Mouse (Mus musculus) stomach, embryonic 14.5 days (tissue): ENCODE results near the gene Lmo1. TPM values are rescaled to one million over a fixed set of nuclear protein-coding genes. Genes with fewer than 3 reads are reported as not detected.
A peak's percentile ranks its signal among the peaks of the same experiment; 100 is the strongest.

Experiments
- ATAC-seq: fragments of 200-750 bp; cut with Nextera tagmentation; 2 replicates; pipeline ENCODE4 v1.8.0; 2017; ENCODE audit warnings: low read depth, moderate TSS enrichment; ENCODE audit not compliant: insufficient number of reproducible peaks, insufficient read depth, low FRiP score
- H3K27ac ChIP-seq: fragments of 300-500 bp; sonication (generic); 2 replicates; pipeline ENCODE4 v1.5.1; 2014; ENCODE audit warnings: mild to moderate bottlenecking, low read length, moderate library complexity, mixed read lengths
- H3K27me3 ChIP-seq: fragments of 300-500 bp; sonication (generic); 2 replicates; pipeline ENCODE4 v1.6.1; 2014; ENCODE audit warnings: low read length, control low read depth, mixed read lengths; ENCODE audit not compliant: control insufficient read depth, insufficient read depth
- H3K36me3 ChIP-seq: fragments of 300-500 bp; sonication (generic); 2 replicates; pipeline ENCODE4 v1.6.1; 2014; ENCODE audit warnings: mild to moderate bottlenecking, control low read depth, low read length, moderate library complexity, mixed read lengths; ENCODE audit not compliant: control insufficient read depth, insufficient read depth
- H3K4me1 ChIP-seq: fragments of 300-500 bp; sonication (generic); 2 replicates; pipeline ENCODE4 v1.6.1; 2014; ENCODE audit warnings: low read length, control low read depth, mixed read lengths; ENCODE audit not compliant: control insufficient read depth, insufficient read depth
- H3K4me2 ChIP-seq: fragments of 300-500 bp; sonication (generic); replicated peaks from 2 replicates; pipeline ENCODE4 v1.6.1; 2014; ENCODE audit warnings: low read depth, low read length, control low read depth
- H3K4me3 ChIP-seq: fragments of 300-500 bp; sonication (generic); 2 replicates; pipeline ENCODE4 v1.5.1; 2014; ENCODE audit warnings: low read depth, low read length, control low read depth
- H3K9ac ChIP-seq: fragments of 300-500 bp; sonication (generic); replicated peaks from 2 replicates; pipeline ENCODE4 v1.6.1; 2014; ENCODE audit warnings: low read depth, mild to moderate bottlenecking, control low read depth, low read length, moderate library complexity, mixed read lengths
- H3K9me3 ChIP-seq: fragments of 300-500 bp; sonication (generic); 2 replicates; pipeline ENCODE4 v1.6.1; 2016; ENCODE audit warnings: low read depth, low read length, control low read depth; ENCODE audit not compliant: control insufficient read depth
- WGBS: fragments of 180-500 bp; shearing (Covaris S2); extraction: QIAGEN DNeasy Blood & Tissue Kit; methylation state at CpG from one replicate; pipeline ENCODE4 v1.1.7; 2014; 5-methylcytosine and 5-hydroxymethylcytosine counted together
- polyA plus RNA-seq: library from polyadenylated mRNA; unstranded; fragments of >200 nt; fragmentation: Nextera tagmentation; extraction: Ambion mirVana; gene quantifications from 2 replicates; pipeline ENCODE4 v1.2.1, GENCODE M21; 2014

The Lmo1 gene
- polyA plus RNA-seq, 1 experiment from 2014 or later = 2.8 TPM

DNA sequence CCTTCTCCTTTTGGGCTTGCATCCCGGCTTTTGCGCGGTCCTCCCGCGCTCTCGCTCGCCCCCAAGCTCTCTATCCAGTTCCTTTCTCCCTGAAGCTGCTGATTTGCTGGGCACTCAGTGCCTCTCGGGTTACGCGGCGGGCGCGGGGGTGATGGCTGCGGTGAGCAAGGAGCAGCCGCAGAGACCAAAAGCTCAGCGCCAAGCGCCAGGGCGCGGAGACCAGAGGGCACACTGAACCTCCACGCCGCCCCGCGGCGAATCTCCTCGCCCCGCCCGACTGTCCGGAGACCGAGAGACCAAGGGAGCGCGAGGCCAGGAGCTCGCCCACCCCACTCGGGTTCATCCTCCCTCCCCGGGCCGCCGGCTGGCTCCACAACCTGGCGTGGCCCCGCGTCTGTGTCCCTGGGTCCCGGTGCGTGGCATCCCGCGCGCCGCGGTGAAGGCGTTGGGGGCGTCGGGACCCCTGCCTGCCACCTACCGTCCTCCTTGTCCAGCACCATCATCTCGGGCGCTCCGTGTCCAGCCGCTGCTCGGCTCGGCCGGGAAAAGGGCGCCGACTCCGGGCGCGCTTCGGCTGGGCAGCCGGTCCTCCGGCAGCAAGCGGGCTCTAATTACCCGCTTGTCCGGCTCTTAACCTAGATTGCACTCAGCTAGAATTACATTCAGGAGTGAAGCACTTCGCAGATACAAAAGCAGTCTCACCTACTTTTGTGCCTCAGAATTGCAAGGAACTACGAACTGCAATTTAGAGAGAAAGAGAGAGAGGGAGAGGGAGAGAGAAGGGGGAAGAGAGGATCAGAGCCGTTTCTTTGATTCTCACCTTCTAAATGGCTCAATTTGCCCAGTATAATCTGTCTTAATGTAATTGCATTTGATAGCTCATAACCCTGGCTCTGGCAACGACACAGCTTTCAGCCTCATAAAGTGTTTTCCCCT, 5.2 kb downstream of the Lmo1 start:
- Histone ChIP-seq H3K9ac (no peak overlapping the region; the same call in 1 of the 2 replicates), H3K36me3 (no peaks in the 10 kb centered on the region), H3K4me3 (peak overlapping the region; percentile 47), H3K4me2 (peak overlapping the region; percentile 99), H3K4me1 (peaks cover 4% of the 10 kb centered on the region; the same call in 1 of the 2 replicates), H3K9me3 (peaks cover 4% of the 10 kb centered on the region; the same call in 1 of the 2 replicates), H3K27me3 (peaks cover 18% of the 10 kb centered on the region; the same call in 1 of the 2 replicates), H3K27ac (no peak overlapping the region)
- WGBS = under 1% methylated on average over 70 of the region's 72 CpGs
- no peak for ATAC-seq

DNA sequence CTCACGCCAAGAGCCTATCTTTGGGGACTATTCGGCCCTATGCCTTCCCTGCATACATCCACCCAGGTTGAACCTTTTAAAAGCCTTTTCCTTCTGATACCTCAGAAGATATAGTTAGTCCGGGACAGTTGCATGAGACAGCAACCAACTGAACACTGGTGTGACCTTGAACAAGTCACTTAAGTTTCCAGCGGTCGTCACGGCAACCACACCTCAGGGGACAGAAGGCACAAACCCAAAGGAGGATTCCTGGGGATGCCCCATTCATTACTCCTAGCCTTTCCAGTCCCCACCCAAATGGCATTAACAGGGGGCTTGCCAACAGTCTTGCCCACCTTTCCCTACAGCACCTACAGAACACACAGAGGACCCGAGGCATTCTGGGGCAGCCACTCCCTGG, 6.3 kb downstream of the Lmo1 start:
- Histone ChIP-seq H3K9ac (no peak overlapping the region), H3K36me3 (no peaks in the 10 kb centered on the region), H3K4me1 (peaks cover 4% of the 10 kb centered on the region; the same call in 1 of the 2 replicates), H3K4me2 (0 out of 2 replicates have a peak overlapping the region, but pooled peaks have one; percentile 99), H3K4me3 (0 out of 2 replicates have a peak overlapping the region, but pooled peaks have one; percentile 47), H3K9me3 (peaks cover 4% of the 10 kb centered on the region; the same call in 1 of the 2 replicates), H3K27ac (no peak overlapping the region), H3K27me3 (peaks cover 16% of the 10 kb centered on the region; the same call in 1 of the 2 replicates)
- WGBS = 88% methylated on average over 7 of the region's 7 CpGs
- no peak for ATAC-seq

DNA sequence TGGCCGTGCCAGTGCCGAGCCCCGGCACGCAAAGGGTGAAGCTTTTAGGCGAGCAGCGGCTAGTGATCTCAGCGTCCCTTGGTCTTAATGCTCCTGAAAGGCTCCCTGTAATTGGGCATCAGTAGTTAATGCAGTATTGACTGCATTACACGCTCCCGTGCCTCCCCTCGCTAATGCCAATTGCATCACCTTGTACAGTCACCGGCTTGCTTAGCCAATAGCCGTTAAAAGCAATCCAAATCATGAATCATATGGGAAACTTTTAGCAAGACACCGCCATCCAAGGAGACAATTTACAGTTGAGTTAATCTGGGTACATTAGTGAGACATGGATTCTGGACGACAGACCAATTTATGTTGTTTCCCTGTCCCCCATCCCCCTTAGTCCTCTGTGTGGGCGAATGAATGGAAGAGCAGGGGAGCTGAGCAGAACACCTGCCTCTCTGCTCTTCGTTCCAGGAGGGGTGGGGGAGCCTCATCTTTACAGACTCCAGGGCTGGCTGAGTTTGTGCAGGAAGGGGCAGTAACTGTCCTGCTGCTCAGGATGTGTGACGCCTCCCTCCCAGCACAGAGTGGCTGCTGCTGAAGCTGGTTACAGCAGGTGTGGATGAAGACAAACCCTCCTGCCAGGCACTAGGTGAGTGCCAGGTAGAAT, 8.9 kb downstream of the Lmo1 start:
- H3K27me3 ChIP-seq = 0 out of 2 replicates have a peak, but pooled peaks cover 9% of the 10 kb centered on the region
- no peaks in the 10 kb centered on the region for H3K36me3 ChIP-seq
- no peak overlapping the region for H3K4me3 ChIP-seq
- H3K4me2 ChIP-seq = no peak overlapping the region
- peaks cover 4% of the 10 kb centered on the region; the same call in 1 of the 2 replicates for H3K4me1 ChIP-seq
- H3K27ac ChIP-seq = no peak overlapping the region
- WGBS = 59% methylated on average over 17 of the region's 17 CpGs
- H3K9ac ChIP-seq = no peak overlapping the region
- no peak for ATAC-seq
- peaks cover 4% of the 10 kb centered on the region; the same call in 1 of the 2 replicates for H3K9me3 ChIP-seq

DNA sequence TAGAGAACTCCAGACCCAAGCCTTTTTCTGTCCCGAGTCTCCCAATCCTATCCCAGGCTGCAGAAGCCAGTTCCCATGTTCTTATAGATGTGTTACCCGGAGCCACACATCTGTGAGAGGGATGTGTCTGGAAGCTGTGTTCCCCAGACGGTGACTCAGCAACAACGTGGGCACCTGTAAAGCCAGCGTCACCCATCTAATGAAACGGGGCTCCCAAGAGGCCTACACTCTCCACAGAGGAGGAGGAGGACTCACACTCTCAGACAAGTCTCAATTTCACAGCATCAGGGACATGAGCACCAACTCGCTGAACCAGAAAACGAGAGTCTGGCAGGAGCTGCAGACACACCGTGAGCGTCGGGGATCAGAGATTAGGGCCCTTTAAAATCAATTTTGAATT, 20.7 kb downstream of the Lmo1 start:
- H3K36me3 ChIP-seq = no peaks in the 10 kb centered on the region
- no peak for ATAC-seq
- no peak overlapping the region for H3K9ac ChIP-seq
- WGBS = 71% methylated on average over 11 of the region's 11 CpGs
- no peaks in the 10 kb centered on the region for H3K27me3 ChIP-seq
- H3K9me3 ChIP-seq = no peaks in the 10 kb centered on the region
- H3K4me3 ChIP-seq = no peak overlapping the region
- no peak overlapping the region for H3K4me2 ChIP-seq
- no peaks in the 10 kb centered on the region for H3K4me1 ChIP-seq
- H3K27ac ChIP-seq = no peak overlapping the region

DNA sequence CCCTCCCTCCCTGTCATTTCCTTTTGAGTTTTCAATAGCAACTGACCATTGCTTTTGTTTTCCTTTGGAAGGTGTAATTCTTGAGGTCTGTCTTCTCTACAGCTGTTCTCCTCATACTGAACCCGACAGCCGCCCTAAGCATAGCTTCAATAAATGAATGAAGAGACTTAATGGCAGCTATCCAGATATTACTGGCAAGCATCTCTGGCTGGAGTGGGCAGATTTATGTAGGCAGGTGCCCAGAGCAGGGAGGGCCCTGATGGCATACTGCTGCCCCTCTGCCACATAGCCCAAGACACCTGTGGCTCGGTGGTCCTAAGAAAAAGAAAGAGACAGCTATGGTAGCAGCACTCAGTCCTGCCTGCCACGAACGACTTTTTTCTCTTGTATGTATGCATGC, 21.5 kb downstream of the Lmo1 start:
- Histone ChIP-seq H3K27me3 (no peaks in the 10 kb centered on the region), H3K4me3 (no peak overlapping the region), H3K9ac (no peak overlapping the region), H3K4me2 (no peak overlapping the region), H3K4me1 (no peaks in the 10 kb centered on the region), H3K9me3 (no peaks in the 10 kb centered on the region), H3K36me3 (no peaks in the 10 kb centered on the region), H3K27ac (no peak overlapping the region)
- 77% methylated on average over 5 of the region's 5 CpGs for WGBS
- ATAC-seq = no peak

DNA sequence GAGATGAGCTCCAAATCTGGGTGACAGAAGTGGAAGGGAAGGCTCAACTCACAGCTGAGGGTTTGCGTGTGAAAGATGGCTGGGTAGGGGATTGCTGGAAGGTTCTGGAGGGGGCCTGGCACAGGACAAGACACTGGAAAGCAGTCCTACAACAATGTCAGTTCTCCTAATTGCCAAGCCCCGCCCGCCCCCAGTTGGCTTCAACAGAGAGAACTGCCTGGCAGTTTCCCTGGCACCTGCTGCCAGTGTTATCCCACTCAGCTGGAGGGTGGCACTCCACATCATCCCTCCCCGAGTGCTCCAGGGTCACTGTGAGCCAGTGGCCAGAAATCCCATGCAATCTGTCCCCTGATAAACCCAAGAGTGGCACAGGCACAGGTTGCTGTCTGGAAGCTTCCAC, 23.9 kb downstream of the Lmo1 start:
- Histone ChIP-seq H3K4me2 (no peak overlapping the region), H3K36me3 (no peaks in the 10 kb centered on the region), H3K4me3 (no peak overlapping the region), H3K27me3 (no peaks in the 10 kb centered on the region), H3K9me3 (no peaks in the 10 kb centered on the region), H3K9ac (no peak overlapping the region), H3K4me1 (no peaks in the 10 kb centered on the region), H3K27ac (no peak overlapping the region)
- ATAC-seq = no peak
- 90% methylated on average over 4 of the region's 4 CpGs for WGBS

DNA sequence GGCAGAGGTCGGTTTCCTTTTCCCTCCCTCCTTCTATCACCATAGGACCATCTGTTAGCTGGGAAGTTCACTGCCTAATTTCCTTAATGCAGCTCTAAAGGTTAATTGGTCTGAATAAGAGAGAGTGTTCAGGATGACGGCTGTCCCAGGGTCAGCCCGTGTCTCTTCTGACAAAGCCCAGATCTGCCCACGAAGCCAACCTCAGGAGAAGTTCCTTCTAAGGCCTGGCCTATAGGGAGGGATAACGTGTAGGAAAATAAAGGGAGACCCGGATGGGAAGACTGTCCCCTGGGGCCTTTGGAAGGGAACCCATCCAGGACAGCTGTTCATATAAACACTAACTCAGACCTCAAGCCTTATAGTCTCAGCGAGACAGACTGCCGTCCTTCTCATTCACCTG, 29.8 kb downstream of the Lmo1 start:
- 43% methylated on average over 8 of the region's 8 CpGs for WGBS
- no peak for ATAC-seq

DNA sequence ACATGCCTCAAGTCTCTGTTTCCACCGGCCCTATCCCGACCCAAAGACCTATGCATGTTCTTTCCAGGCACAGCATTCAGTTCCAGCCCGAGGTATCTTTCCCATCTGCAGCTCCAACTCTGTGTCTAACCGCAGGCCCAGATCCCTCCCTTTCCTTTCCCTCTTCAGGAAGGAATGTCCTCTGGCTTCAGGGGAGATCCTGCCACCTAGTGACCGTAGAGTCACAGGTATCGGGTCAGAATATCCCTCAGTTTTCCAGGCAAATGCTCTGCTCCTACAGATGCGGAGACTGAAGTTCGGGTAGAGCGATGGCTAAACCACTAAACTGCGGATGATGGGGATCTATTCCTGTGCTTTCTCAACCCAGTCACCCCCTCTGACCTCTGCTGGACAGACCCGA, 30.3 kb downstream of the Lmo1 start:
- Histone ChIP-seq H3K36me3 (no peaks in the 10 kb centered on the region), H3K27ac (no peak overlapping the region), H3K4me1 (no peaks in the 10 kb centered on the region), H3K27me3 (no peaks in the 10 kb centered on the region), H3K9me3 (no peaks in the 10 kb centered on the region), H3K4me3 (no peak overlapping the region), H3K4me2 (no peak overlapping the region), H3K9ac (no peak overlapping the region)
- ATAC-seq = no peak
- 49% methylated on average over 11 of the region's 11 CpGs for WGBS

More for the DNA sequence above, 29.8 kb downstream of the Lmo1 start:
- Histone ChIP-seq H3K9me3 (no peaks in the 10 kb centered on the region), H3K36me3 (no peaks in the 10 kb centered on the region), H3K27me3 (no peaks in the 10 kb centered on the region), H3K9ac (no peak overlapping the region), H3K27ac (no peak overlapping the region), H3K4me3 (no peak overlapping the region), H3K4me2 (no peak overlapping the region), H3K4me1 (no peaks in the 10 kb centered on the region)
